Mouse (Mus musculus) layer of hippocampus, postnatal 36 days (tissue): ENCODE results near the gene Mgam. TPM values are rescaled to one million over a fixed set of nuclear protein-coding genes. Genes with fewer than 3 reads are reported as not detected.
A peak's percentile ranks its signal among the peaks of the same experiment; 100 is the strongest.
"Not testable (repeated sequence)": the region's sequence is repeated elsewhere in the genome, so short reads cannot be mapped to it uniquely, and the experiment has no call there.

Experiments
- DNase-seq, 2 experiments: peaks; one replicate each; pipeline ENCODE4 v3.0.0; 2022
- total RNA-seq, 2 experiments: library from RNA; stranded (reverse); gene quantifications; 2 replicates each; pipeline ENCODE4 v1.2.3; 2021

Gene Mgam
- total RNA-seq = not detected

- DNase-seq = no peak
Observed at GRCm38 (mm10) chr6:40628406-40629000, at the start of gene Mgam. Gene Mgam (plus strand): TSS chr6:40628831.

DNA sequence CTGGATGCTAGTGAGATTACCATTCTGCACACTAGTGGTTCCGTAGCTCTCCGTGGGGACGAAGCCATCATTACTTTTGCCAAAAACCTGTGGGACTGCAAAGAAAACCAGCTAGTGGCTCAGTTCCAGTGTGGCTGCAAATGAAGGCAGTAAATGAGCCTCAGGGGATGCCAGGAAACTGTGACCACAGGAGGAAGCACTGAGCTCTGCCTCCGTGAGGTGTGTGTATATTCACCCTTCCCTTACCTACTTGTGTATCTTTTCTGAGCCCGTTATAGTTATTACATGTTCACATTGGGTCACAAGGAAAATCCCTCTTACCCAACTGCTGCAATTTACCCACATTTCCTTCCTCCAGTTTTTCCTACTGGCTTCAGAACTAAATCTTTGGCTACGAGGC is 44.3 kb upstream of the Mgam start:
- no peak for DNase-seq

DNA sequence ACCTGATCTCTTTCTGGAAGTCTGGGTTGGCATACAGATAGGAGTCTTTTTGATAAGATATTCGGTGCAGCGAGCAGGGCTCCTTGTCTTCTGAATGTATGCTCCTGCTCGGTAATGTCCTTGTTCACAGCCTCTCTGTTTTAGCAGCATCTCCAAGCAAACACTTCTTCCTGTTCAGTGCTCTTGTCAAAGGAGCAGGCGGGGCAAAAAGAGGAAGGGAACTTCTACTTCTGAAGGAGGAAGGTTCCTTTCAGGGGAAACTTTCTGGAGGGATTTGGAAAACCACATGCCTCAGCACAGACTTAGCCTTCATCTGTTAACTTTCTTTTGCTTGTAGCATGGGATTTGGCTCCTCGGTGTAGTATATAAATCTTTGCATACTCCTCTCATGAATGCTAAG is 43.0 kb upstream of the Mgam start, which contains the start of gene Clec5a:
TSS of gene Clec5a (minus strand) at position 177 of the 400 bp plus-strand sequence.
- no peak for DNase-seq

- no peak for DNase-seq
Observed at GRCm38 (mm10) chr6:40588346-40588745, 40.3 kb upstream of the Mgam start.

DNA sequence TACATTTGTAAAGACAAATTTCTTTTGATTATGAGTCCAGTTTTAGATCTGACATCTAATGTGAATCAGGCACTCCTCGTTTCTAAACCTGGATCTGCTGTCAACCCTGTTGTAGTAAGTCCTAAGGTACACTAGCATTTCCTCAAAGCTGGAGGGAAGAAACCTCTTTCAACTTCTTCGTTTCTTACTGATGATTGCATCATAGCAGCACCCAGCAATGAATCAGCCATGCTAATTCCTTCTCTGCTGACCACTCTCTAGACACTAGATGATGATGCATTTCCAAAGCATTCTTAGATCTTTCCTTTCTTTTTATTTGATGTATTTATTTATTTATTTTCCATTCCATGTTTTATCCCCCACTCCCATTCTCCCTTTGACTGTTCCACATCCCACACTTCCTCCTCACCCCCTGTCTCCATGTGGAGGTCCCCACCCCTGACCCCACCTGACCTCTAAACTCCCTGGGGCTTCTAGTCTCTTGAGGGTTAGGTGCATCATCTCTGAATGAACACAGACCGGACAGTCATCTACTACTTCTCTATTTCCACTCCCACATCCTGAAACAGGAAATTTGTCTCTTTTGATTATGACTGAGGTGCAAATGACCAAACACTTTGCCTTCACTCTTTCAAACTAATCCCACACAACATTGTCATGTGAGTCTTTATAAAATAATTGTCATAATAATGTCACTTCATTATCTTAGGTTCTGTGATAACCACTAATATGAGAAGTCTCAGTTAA is 33.7 kb upstream of the Mgam start:
- DNase-seq = no peak

DNA sequence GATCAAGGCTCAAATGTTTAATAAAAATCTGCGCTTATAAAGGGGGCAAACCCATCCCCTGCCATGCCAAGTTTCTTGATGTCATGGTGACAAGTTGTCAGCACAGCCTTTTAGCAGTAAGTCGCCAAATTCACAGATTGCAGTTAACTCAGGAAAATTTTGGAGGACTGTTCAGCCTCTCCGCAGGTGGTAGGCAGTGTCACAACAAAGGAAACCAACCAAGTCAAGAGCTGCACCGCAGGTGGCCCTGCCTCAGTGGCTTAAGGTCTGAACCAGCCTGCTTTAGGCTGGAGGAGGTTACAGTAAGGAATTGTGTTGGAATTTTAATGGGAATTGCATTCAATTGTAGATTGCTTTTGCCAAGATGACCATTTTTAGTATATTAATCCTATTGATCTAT is 30.1 kb upstream of the Mgam start:
- not testable (repeated sequence) for DNase-seq

DNA sequence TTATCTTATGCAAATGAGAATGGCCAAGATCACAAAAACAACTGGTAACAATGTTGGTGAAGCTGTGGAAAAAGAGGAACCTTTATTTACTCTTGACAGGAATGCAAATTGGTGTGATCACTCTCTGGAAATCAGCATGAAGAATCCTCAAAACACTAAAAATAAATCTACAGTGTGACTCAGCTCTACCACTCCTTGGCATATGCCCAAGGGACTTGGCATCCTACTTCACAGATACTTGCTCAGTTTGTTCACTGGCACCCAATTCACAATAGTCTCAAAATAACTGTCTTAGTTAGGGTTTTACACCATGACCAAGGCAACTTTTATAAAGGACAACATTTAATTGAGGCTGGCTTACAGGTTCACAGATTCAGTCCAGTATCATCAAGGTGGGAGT is 21.2 kb upstream of the Mgam start:
- peak; percentile 20 to 37 for DNase-seq

DNA sequence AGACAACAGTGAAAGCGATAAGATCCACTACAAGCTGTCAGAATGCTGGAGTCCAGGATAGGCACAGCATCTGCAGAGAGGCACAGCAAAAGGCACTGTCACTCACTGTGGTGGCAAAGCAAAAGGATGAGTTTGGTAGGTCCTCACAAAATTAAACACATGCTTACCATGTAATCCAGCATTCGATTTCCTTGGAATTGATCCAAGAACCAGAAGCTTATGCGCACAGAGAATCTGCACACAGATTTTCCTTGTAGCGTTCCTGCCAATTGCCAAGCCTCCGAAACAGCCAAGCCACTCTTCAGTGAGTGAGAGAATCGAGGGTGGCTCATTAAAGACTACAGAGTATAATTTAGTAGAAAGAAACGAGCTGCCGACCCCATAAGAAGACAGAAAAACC is 18.4 kb upstream of the Mgam start:
- peak; percentile 13 to 24 for DNase-seq

GRCm38 (mm10) chr6:40613260-40613852 is 15.3 kb upstream of the Mgam start, which contains the start of gene Tas2r138:
Gene Tas2r138 (minus strand): TSS chr6:40613310.
- DNase-seq = no peak

- DNase-seq = peak; percentile 38 to 51
Observed at GRCm38 (mm10) chr6:40617965-40618364, 10.7 kb upstream of the Mgam start.

DNA sequence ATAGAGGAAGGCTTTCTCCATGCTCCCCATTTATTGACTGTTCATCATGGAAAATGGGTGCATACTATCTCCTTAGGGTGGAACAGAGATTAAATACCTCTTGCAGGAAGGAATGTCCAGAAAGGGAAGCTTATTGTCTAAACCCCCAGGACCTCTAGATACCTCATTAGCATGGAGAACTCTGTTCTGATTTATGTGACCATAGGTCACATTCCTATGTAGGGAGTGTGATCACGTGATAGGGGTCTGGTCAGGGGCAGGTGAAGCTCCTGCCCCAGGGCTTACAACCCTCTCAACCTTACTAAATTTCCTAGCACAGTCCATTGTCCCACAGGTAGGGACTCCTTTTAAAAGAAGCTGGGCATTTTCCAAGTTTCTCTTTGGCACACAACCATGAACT is 2.5 kb upstream of the Mgam start:
- DNase-seq = no peak

- DNase-seq = no peak
Observed at GRCm38 (mm10) chr6:40634640-40635071, 6.0 kb downstream of the Mgam start.

- no peak for DNase-seq
Observed at GRCm38 (mm10) chr6:40635559-40635958, 6.9 kb downstream of the Mgam start.

- DNase-seq = no peak
Observed at GRCm38 (mm10) chr6:40637755-40638154, 9.1 kb downstream of the Mgam start.

DNA sequence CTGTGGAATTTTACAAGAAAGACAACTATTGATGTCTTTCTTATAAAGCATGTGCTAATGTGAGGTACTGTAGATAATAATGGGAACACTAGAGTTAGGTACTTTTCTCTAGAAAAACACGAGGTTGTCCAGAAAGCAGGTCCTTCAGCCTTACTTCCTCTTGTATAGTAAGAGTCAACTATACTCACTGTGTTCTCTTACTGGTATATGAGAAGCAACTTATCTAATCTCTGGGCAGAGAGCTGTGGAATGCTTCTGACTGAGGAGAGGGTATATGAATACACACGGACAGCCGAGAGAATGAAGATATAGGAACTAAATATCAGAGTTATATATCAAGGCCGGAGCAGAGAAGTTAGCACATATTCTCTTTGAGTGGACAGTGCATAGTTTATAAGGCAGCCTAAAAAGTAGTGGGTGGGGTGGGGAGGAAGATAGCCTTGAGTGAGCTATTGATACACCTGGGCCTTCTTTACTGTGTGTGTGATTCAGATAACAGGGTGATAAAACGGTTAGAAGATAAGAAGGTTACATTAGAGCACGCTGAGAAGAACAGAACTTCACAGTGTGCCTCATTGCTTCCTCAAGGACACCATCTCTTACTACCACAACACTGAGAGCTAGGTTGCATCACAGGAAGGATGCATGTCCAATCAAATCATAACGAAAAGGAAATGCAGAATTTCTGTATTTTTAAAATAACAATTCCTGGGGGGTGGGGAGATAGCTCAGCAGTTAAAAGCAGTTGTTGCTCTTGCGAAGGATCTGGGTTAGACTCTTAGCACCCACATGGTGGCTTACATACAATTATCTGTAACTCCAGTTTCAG is 12.3 kb downstream of the Mgam start:
- DNase-seq = no peak

- DNase-seq = no peak
Observed at GRCm38 (mm10) chr6:40645701-40646100, 17.1 kb downstream of the Mgam start.

GRCm38 (mm10) chr6:40650953-40651352 is 22.3 kb downstream of the Mgam start:
- DNase-seq = no peak

DNA sequence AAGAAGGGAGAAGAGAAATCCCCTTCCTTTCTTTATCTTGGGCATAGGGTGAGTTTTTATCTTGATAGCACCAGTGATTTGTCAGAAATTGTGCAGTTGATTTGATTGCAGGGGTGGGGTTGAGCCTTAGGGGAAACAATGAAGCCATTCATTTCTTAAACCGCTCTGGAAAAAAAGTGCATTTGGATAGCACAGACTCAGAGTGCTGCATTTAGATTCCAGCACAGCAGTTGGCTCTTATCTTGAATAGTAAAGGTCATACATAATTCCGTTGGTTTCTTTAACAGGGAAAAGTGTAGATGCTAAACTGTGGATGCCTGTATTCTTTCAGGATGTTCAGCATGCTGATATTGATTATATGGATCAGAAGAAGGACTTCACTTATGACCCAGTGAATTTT is 32.3 kb downstream of the Mgam start:
- no peak for DNase-seq

GRCm38 (mm10) chr6:40689180-40689579 is 60.5 kb downstream of the Mgam start:
- peak in 1 of 2 experiments; percentile 29 for DNase-seq

GRCm38 (mm10) chr6:40692007-40692406 is 63.4 kb downstream of the Mgam start:
- not testable (repeated sequence) for DNase-seq

DNA sequence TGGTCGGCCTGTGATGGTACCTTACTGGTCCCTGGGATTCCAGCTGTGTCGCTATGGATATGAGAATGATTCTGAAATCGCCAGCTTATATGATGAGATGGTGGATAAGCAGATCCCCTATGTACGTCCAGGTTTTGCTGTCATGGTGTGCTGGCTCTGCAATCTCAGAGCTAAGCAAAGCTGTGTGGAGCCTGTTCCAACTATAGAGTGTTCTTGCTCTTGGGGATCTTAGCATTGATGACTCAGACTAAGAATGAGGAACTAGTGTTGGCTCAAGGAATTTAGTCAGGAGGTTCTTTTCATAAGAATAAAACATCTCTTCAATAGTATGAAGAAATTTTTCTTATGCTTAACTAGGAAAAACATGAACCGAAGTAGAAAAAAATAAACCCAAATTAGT is 84.9 kb downstream of the Mgam start:
- DNase-seq = not testable (repeated sequence)

GRCm38 (mm10) chr6:40715705-40716104 is 87.1 kb downstream of the Mgam start:
- DNase-seq = no peak

DNA sequence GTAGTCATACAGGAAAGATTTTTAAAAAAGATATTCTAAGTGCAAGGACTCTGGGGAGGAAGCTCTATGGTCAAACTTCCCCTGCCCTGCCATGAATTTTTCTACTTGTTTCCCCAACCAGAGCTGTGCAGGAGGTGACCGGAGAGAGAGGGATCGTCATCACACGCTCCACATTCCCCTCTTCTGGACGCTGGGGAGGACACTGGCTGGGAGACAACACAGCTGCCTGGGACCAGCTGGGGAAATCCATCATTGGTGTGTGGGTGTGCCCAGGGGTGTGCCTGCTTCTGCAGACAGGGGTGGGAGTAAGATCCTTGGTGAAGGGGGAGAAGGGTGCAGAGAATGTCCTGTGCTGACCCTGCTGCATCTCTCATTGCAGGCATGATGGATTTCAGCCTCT is 99.9 kb downstream of the Mgam start:
- DNase-seq = not testable (repeated sequence)
